Mouse (Mus musculus) forebrain, embryonic 13.5 days (tissue): ENCODE measurements around the gene Fpr1. TPM values are rescaled to one million over a fixed set of nuclear protein-coding genes. Genes with fewer than 3 reads are reported as not detected.

Experiments used
- ATAC-seq: fragments of 200-750 bp; cut with Nextera tagmentation; 2 replicates; pipeline ENCODE4 v1.8.0; 2017
- H3K27ac ChIP-seq: fragments of 300-500 bp; sonication (generic); 2 replicates; pipeline ENCODE4 v1.5.1; 2015; ENCODE audit warnings: inconsistent platforms, mild to moderate bottlenecking, moderate library complexity
- H3K27me3 ChIP-seq: fragments of 300-500 bp; sonication (generic); 2 replicates; pipeline ENCODE4 v1.6.1; 2015; ENCODE audit warnings: mild to moderate bottlenecking, inconsistent platforms
- H3K36me3 ChIP-seq: fragments of 300-500 bp; sonication (generic); 2 replicates; pipeline ENCODE4 v1.6.1; 2015; ENCODE audit warnings: mild to moderate bottlenecking, inconsistent platforms; ENCODE audit not compliant: poor library complexity, severe bottlenecking
- H3K4me1 ChIP-seq: fragments of 300-500 bp; sonication (generic); 2 replicates; pipeline ENCODE4 v1.6.1; 2015; ENCODE audit warnings: inconsistent platforms
- H3K4me2 ChIP-seq: fragments of 300-500 bp; sonication (generic); 2 replicates; pipeline ENCODE4 v1.6.1; 2015; ENCODE audit warnings: inconsistent platforms, mild to moderate bottlenecking, moderate library complexity
- H3K4me3 ChIP-seq: fragments of 300-500 bp; sonication (generic); 2 replicates; pipeline ENCODE4 v1.5.1; 2015; ENCODE audit warnings: mild to moderate bottlenecking, inconsistent platforms
- H3K9ac ChIP-seq: fragments of 300-500 bp; sonication (generic); 2 replicates; pipeline ENCODE4 v1.6.1; 2015; ENCODE audit warnings: mild to moderate bottlenecking, inconsistent platforms
- H3K9me3 ChIP-seq: fragments of 300-500 bp; sonication (generic); replicated peaks from 2 replicates; pipeline ENCODE4 v1.6.1; 2016; ENCODE audit warnings: inconsistent platforms
- WGBS: fragments of 180-500 bp; shearing (Covaris S2); methylation state at CpG from one replicate; pipeline ENCODE4 v1.1.7; 2015; 5-methylcytosine and 5-hydroxymethylcytosine counted together
- polyA plus RNA-seq: library from polyadenylated mRNA; unstranded; fragments of >200 nt; fragmentation: Nextera tagmentation; extraction: Ambion mirVana; gene quantifications from 2 replicates; pipeline ENCODE4 v1.2.1, GENCODE M21; 2015

The Fpr1 gene
- polyA plus RNA-seq, 1 experiment from 2014 or later = not detected

DNA sequence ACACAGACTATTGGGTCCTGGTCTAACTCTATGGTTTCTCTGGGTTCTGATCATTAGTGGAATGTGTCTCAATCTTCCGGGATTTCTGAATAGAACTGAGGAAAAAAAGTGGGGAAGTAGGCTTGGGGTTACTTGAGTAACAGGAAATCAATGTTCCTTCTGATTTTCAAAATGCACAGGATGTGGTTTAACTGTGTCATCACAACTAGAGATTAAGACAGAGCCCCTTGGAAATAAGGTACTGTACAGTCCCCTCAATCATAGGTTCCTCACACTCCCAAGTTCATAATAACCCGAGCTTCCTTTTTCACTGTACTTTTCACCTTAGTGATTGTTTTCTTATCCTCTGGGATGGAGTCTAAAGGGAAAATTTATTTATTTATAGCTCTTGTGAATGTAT lies 12.0 kb downstream of the Fpr1 start:
- H3K4me3 ChIP-seq = no peak overlapping the region

DNA sequence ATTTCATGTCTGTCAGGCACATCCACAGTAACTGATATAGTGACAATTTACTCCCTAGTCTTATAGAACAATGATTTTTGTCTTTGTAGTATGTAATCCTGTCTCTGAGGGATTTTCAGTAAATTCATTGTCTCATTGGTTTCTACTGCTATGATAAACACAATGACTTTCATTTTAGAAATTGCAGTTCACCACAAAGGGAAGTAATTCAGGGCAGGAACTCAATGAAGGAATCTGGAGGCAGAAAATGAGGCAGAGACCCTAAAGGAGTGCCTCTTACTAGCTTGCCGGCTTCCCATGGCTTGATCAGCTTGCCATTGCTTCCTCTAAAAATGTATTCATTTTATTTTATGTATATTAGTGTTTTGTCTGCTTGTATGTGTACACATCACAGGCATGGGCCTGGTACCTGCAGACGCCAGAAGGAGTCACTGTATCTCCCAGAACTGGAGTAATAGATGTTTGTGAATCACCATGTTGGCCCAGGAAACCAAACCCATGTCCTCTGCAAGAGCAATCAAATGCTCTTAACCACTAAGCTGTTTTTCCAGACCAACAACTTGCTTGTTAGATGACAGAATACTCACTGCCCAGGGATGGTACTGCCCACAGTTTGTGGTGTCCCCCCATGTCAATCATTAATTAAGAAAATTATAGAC lies 12.7 kb downstream of the Fpr1 start:
- no peak overlapping the region for H3K9ac ChIP-seq
- 82% methylated on average over 2 of the region's 2 CpGs for WGBS
- peaks cover 7% of the 10 kb centered on the region; the same call in 1 of the 2 replicates for H3K9me3 ChIP-seq

More for the DNA sequence above, 12.0 kb downstream of the Fpr1 start:
- no peak for ATAC-seq
- WGBS = 92% methylated on average over 2 of the region's 2 CpGs
- H3K9me3 ChIP-seq = peaks cover 7% of the 10 kb centered on the region; the same call in 1 of the 2 replicates
- no peak overlapping the region for H3K27ac ChIP-seq
- no peaks in the 10 kb centered on the region; the same call in 1 of the 2 replicates for H3K36me3 ChIP-seq
- no peaks in the 10 kb centered on the region for H3K4me1 ChIP-seq
- no peaks in the 10 kb centered on the region for H3K27me3 ChIP-seq
- no peak overlapping the region for H3K9ac ChIP-seq
- no peak overlapping the region for H3K4me2 ChIP-seq

DNA sequence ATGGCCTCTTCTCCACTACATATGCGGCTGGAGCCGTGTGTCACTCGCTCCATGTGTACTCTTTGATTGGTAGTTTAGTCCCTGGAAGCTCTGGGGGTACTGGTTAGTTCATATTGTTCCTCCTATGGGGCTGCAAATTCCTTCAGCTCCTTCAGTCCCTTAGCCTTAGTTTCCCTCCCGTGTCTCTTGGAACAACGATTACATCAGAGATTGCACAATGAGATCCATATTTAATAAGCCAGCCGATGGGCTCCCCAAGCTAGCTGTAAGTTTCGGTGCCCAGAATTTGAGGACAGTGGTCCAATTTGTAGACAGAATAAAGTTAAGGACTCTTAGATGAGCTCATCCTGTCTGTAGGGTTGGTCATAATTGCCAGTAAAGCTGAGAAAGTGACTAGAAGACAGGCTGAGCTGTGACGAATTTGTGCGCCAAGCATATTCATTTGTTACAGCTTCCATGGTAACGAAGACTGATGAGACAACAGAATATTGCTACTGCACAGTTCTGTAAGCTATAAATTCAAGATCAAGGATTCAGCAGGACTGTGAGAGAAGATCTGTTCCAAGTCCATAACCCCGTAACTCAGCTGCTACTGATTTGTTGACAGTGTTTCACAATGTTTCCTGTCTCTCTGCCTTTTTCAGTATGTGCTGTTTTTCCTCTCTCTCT lies 16.8 kb downstream of the Fpr1 start:
- no peak overlapping the region for H3K4me2 ChIP-seq
- no peaks in the 10 kb centered on the region for H3K9me3 ChIP-seq
- no peaks in the 10 kb centered on the region for H3K4me1 ChIP-seq
- peaks cover 14% of the 10 kb centered on the region; the same call in 1 of the 2 replicates for H3K36me3 ChIP-seq
- no peak overlapping the region for H3K9ac ChIP-seq
- no peak overlapping the region for H3K27ac ChIP-seq
- H3K27me3 ChIP-seq = no peaks in the 10 kb centered on the region
- 90% methylated on average over 11 of the region's 11 CpGs for WGBS
- no peak for ATAC-seq
- no peak overlapping the region for H3K4me3 ChIP-seq

More for the DNA sequence above, 12.7 kb downstream of the Fpr1 start:
- Histone ChIP-seq H3K4me1 (no peaks in the 10 kb centered on the region), H3K27me3 (no peaks in the 10 kb centered on the region), H3K4me3 (no peak overlapping the region), H3K4me2 (no peak overlapping the region), H3K27ac (no peak overlapping the region), H3K36me3 (peaks cover under 1% of the 10 kb centered on the region; the same call in 1 of the 2 replicates)
- ATAC-seq = no peak

DNA sequence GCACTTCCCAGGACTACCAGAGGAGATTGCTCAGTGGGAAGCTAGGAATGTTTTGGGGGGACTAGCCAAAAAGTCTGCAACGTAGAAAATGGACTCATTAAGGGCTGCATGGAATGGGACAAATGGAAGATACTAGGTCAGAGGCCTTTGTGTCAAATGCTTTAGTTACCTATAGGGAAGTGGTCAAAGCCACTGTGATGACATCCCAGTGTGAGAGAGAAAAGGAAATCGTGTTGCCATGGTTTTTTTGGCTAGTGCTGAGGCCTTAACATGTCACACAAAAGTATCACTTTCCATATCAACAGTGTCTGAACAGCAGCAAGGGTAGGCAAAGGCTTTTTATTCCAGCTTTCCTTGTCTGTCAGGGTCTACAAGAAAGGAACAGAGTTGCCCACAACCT lies 18.6 kb downstream of the Fpr1 start:
- H3K9me3 ChIP-seq = no peaks in the 10 kb centered on the region
- 68% methylated on average over 2 of the region's 2 CpGs for WGBS
- H3K27ac ChIP-seq = no peak overlapping the region
- H3K4me1 ChIP-seq = no peaks in the 10 kb centered on the region
- H3K27me3 ChIP-seq = no peaks in the 10 kb centered on the region
- peaks cover 14% of the 10 kb centered on the region; the same call in 1 of the 2 replicates for H3K36me3 ChIP-seq
- no peak overlapping the region for H3K4me2 ChIP-seq
- no peak overlapping the region for H3K9ac ChIP-seq
- no peak for ATAC-seq
- no peak overlapping the region for H3K4me3 ChIP-seq

DNA sequence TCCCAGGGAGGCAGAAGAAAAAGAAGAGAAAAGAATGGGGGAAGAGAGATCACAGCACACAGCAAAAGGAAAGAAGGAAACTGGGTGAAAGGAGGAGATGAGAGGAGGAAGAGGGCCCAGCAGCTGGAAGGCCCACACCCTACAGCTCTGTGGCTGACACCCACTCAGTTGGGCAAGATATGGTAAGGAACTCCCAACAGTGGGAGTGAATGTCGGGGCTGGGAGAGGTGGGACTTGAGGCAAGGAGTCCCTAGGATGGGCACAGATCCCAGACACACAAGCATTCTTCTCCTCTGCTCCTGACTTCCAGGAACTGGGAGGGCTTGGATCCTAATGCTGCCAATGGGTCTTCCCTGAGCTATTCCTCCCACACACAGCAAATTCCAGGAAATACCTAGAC lies 21.4 kb downstream of the Fpr1 start:
- Histone ChIP-seq H3K9ac (no peak overlapping the region), H3K9me3 (no peaks in the 10 kb centered on the region), H3K4me3 (no peak overlapping the region), H3K36me3 (peaks cover 14% of the 10 kb centered on the region; the same call in 1 of the 2 replicates), H3K27me3 (no peaks in the 10 kb centered on the region), H3K27ac (no peak overlapping the region), H3K4me1 (no peaks in the 10 kb centered on the region), H3K4me2 (no peak overlapping the region)
- WGBS = 52% methylated on average over 1 of the region's 1 CpGs
- ATAC-seq = no peak

DNA sequence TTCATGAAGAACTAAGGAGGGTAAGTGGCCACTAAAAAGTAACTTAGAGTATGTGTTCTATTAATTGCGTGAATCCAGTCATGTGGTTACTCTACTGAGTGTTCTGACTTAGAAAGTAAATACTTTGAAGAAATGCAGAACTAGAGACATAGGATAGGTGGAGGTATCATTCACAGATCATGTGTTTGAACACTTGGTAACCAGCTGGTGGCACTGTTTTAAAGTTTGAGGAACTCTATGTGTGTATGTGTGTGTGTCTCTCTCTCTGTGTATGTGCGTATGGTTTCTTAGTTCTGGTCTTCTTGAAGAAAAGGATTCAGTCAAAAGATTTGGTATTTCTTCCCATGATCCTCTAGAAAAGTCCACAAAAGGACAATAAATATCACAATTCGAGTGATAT lies 23.6 kb downstream of the Fpr1 start:
- ATAC-seq = no peak
- Histone ChIP-seq H3K27ac (no peak overlapping the region), H3K27me3 (no peaks in the 10 kb centered on the region), H3K4me3 (no peak overlapping the region), H3K4me1 (no peaks in the 10 kb centered on the region), H3K9me3 (no peaks in the 10 kb centered on the region), H3K36me3 (0 out of 2 replicates have a peak, but pooled peaks cover 10% of the 10 kb centered on the region), H3K4me2 (no peak overlapping the region), H3K9ac (no peak overlapping the region)
- WGBS = 93% methylated on average over 3 of the region's 3 CpGs

DNA sequence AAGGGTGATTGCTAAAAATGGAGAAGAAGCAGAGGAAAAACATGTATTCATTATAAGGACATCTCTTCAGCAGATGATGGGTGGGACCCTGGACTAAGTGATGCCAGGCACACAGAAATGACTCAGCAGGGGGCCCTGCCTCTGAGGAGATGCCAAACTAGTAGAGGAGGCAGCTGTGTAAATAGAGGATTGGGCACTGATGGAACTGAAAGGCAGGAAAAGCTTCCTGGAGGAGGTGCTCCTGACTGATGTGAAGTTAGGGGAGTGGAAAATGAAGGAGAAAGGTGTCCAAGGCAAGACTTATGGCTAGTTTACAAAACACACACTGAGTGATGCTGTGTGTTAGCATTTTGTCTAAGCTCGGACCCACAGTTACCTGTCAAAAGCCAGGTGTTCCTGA lies 26.3 kb downstream of the Fpr1 start:
- ATAC-seq = no peak
- no peaks in the 10 kb centered on the region for H3K4me1 ChIP-seq
- H3K4me3 ChIP-seq = no peak overlapping the region
- H3K27me3 ChIP-seq = no peaks in the 10 kb centered on the region
- no peaks in the 10 kb centered on the region for H3K9me3 ChIP-seq
- 83% methylated on average over 1 of the region's 1 CpGs for WGBS
- no peak overlapping the region for H3K4me2 ChIP-seq
- H3K9ac ChIP-seq = no peak overlapping the region
- H3K36me3 ChIP-seq = 0 out of 2 replicates have a peak, but pooled peaks cover 2% of the 10 kb centered on the region
- H3K27ac ChIP-seq = no peak overlapping the region

DNA sequence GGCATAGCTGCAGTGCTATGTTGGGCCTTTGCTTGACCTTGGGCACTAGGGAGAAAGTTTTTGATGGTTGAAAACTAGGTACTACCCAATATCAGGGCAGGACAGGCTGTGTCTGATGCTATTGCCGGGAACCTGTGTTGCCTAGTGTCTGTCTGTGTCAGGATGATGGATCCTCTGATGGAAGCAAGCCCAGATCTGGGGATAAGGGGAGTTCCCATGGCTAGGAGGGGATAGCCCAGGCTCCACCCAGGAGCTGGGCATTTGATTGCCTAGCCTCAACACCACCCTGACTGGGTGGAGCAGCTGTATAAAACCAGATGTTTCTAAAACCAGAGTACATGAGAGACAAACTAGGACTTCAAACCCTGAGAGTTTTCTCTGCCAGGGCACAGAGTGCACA lies 27.1 kb downstream of the Fpr1 start:
- Histone ChIP-seq H3K27me3 (no peaks in the 10 kb centered on the region), H3K9me3 (no peaks in the 10 kb centered on the region), H3K9ac (no peak overlapping the region), H3K4me1 (no peaks in the 10 kb centered on the region), H3K4me2 (no peak overlapping the region), H3K27ac (no peak overlapping the region), H3K36me3 (no peaks in the 10 kb centered on the region), H3K4me3 (no peak overlapping the region)
- ATAC-seq = no peak
- WGBS = 84% methylated on average over 1 of the region's 1 CpGs

DNA sequence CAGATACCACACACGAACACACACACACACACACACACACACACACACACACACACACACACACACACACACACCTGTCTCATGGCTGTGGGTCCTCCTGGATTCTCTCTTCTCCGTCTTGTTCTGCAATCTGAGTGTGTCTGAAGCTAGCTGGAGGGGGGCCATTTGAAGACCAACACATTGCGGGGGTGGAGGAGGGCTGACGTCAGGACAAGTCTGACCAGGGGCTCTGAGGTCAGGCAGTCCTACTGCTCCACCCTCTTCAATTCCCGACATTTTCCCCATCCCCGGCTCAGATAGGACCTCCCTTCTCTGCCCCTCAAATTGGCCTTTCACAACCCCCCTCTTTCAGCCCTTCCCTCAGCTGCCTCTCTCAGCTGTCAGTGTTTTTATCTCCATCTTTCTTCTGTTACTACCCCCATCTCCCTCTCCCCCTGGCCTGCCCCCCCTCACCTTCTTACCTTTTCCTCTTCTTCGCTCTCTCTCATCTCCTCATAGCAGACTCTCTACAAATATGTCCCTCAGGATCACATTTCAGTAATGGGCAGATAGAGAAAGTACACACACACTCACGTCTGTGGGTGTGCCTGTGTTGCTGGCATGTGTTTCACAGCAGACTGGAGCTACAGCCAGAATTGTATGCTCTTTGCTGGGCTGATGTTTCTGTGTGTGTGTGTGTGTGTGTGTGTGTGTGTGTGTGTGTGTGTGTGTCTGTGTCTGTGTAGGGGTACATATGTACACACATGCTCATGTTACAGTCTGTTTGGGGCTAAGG lies 28.5 kb downstream of the Fpr1 start, which contains the start of gene Has1:
Gene Has1, minus strand, starts transcription at position 142 of the 775 bp plus-strand sequence.
- ATAC-seq = peak; percentile 13; the same call in 1 of the 2 replicates
- WGBS = 69% methylated on average over 8 of the region's 8 CpGs

DNA sequence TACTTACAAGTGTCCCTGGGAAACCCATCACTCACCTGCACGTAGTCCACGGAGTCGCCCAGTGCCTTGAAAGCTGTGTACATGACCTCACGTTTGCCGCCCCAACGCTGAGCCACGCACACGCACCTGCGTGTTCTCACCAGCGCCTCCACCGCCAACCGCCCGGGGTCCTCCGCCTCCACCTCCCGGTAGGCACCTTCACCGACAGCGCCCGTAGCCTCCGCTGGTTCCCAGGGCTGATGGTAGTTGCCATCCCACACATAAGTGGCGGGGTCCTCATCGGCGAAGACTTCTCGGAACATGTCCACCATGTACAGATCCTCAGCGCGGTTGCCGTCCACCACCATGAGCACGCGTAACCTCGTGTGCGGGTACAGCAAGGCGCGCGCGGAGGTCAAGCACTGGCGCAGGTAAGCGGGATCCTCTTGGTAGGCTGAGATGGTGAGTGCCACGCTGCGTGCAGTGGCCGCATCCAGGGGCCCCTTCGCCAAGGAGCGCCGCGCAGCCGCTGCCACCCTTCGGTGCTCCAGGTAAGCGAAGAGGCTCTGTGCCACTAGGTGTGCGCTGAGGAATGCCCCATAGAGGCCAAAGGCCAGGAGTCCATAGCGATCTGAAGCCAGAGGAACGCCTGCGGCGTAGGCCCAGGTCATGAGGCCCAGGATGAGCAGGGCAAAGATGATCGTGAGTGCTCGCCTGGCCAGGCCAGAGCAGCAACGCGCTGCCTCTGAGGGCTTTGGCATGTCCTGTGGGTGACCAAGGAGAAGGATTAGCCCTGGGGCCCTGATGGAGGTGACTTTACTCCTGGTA lies 33.6 kb downstream of the Fpr1 start:
- ATAC-seq = peak; percentile 41
- no peak overlapping the region for H3K4me3 ChIP-seq
- no peaks in the 10 kb centered on the region for H3K36me3 ChIP-seq
- H3K27ac ChIP-seq = no peak overlapping the region
- H3K27me3 ChIP-seq = peaks cover 7% of the 10 kb centered on the region; the same call in 1 of the 2 replicates
- H3K4me1 ChIP-seq = peaks cover 5% of the 10 kb centered on the region; the same call in 1 of the 2 replicates
- H3K9me3 ChIP-seq = no peaks in the 10 kb centered on the region
- WGBS = 19% methylated on average over 55 of the region's 55 CpGs
- no peak overlapping the region for H3K9ac ChIP-seq
- peak overlapping the region; percentile 39 for H3K4me2 ChIP-seq

More for the DNA sequence above, 28.5 kb downstream of the Fpr1 start, which contains the start of gene Has1:
- Histone ChIP-seq H3K36me3 (no peaks in the 10 kb centered on the region), H3K9ac (no peak within 1 kb of the TSS), H3K4me3 (no peak within 1 kb of the TSS), H3K4me1 (0 out of 2 replicates have a peak, but pooled peaks cover under 1% of the 10 kb centered on the region), H3K4me2 (no peak within 1 kb of the TSS), H3K27me3 (0 out of 2 replicates have a peak, but pooled peaks cover 2% of the 10 kb centered on the region), H3K27ac (no peak within 1 kb of the TSS), H3K9me3 (no peaks in the 10 kb centered on the region)

DNA sequence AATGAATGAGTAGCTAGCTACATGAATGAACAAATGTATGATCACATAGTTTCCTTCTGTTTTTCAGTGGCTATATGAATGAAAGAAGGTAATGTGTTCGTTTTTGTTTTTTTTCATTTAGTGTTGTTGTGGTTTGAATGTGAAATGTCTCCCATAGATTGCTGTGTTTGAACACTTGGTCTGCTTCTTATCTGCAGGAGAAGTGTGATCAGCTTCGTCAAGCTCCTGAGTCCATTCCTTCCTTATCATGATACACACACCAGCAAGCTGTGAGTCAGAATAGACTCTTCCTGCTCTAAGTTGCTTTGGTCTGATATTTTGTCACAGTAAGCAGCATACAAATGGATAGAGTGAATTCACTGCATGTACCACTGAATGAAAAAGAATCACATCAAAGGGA lies 34.8 kb downstream of the Fpr1 start:
- H3K9ac ChIP-seq = no peak overlapping the region
- H3K27me3 ChIP-seq = peaks cover 7% of the 10 kb centered on the region; the same call in 1 of the 2 replicates
- ATAC-seq = no peak
- H3K27ac ChIP-seq = no peak overlapping the region
- no peak overlapping the region for H3K4me2 ChIP-seq
- H3K4me1 ChIP-seq = peaks cover 5% of the 10 kb centered on the region; the same call in 1 of the 2 replicates
- 84% methylated on average over 2 of the region's 2 CpGs for WGBS
- no peaks in the 10 kb centered on the region for H3K9me3 ChIP-seq
- no peak overlapping the region for H3K4me3 ChIP-seq
- H3K36me3 ChIP-seq = no peaks in the 10 kb centered on the region
